Mouse (Mus musculus) cerebellum, postnatal 4 days (tissue): ENCODE data around the gene Atad1.
"Not testable (repeated sequence)": the region's sequence is repeated elsewhere in the genome, so short reads cannot be mapped to it uniquely, and the experiment has no call there.

Experiments used
- DNase-seq, 2 experiments: peaks; one replicate each; pipeline ENCODE4 v3.0.0; 2022; ENCODE audit warnings: low spot score in 2 of 2, mixed read lengths in 1 of 2

Atad1 gene

GRCm38 (mm10) chr19:32749425-32749824 is 9.8 kb upstream of the Atad1 start:
- peak in 1 of 2 experiments; percentile 24 for DNase-seq

GRCm38 (mm10) chr19:32740641-32741345 is 1.2 kb upstream of the Atad1 start:
- no peak for DNase-seq

GRCm38 (mm10) chr19:32737844-32738243 is 1.7 kb downstream of the Atad1 start:
- no peak for DNase-seq

GRCm38 (mm10) chr19:32732922-32733321 is 6.7 kb downstream of the Atad1 start:
- no peak for DNase-seq

GRCm38 (mm10) chr19:32729785-32730184 is 9.8 kb downstream of the Atad1 start:
- no peak for DNase-seq

GRCm38 (mm10) chr19:32726451-32727325 is 12.9 kb downstream of the Atad1 start:
- DNase-seq, result no peak

GRCm38 (mm10) chr19:32723817-32724216 is 15.8 kb downstream of the Atad1 start:
- no peak for DNase-seq

GRCm38 (mm10) chr19:32720319-32720718 is 19.3 kb downstream of the Atad1 start:
- DNase-seq, result no peak

GRCm38 (mm10) chr19:32717590-32717989 is 22.0 kb downstream of the Atad1 start:
- no peak for DNase-seq

- DNase-seq, result no peak
Observed at GRCm38 (mm10) chr19:32715681-32716080, 23.9 kb downstream of the Atad1 start.

- DNase-seq, result peak; percentile 44 to 77
Observed at GRCm38 (mm10) chr19:32715201-32715600, 24.4 kb downstream of the Atad1 start.

- no peak for DNase-seq
Observed at GRCm38 (mm10) chr19:32713471-32713870, 26.1 kb downstream of the Atad1 start.

- peak; percentile 36 to 73 for DNase-seq
Observed at GRCm38 (mm10) chr19:32712588-32713042, 27.0 kb downstream of the Atad1 start.

GRCm38 (mm10) chr19:32711761-32712541 is 27.6 kb downstream of the Atad1 start:
- peak; percentile 90 to 93 for DNase-seq

GRCm38 (mm10) chr19:32710288-32710687 is 29.3 kb downstream of the Atad1 start:
- no peak for DNase-seq

GRCm38 (mm10) chr19:32708996-32709395 is 30.6 kb downstream of the Atad1 start:
- DNase-seq, result no peak

- no peak for DNase-seq
Observed at GRCm38 (mm10) chr19:32702191-32702590, 37.4 kb downstream of the Atad1 start.

GRCm38 (mm10) chr19:32696674-32697073 is 42.9 kb downstream of the Atad1 start:
- DNase-seq, result no peak

GRCm38 (mm10) chr19:32689724-32690123 is 49.9 kb downstream of the Atad1 start:
- no peak for DNase-seq

- not testable (repeated sequence) for DNase-seq
Observed at GRCm38 (mm10) chr19:32688227-32688626, 51.4 kb downstream of the Atad1 start.

- DNase-seq, result no peak
Observed at GRCm38 (mm10) chr19:32687721-32688120, 51.9 kb downstream of the Atad1 start.

- no peak for DNase-seq
Observed at GRCm38 (mm10) chr19:32683081-32683480, 56.5 kb downstream of the Atad1 start.
